9 mouse cellular contexts compared by ENCODE assay signal in the genomic region with DNA sequence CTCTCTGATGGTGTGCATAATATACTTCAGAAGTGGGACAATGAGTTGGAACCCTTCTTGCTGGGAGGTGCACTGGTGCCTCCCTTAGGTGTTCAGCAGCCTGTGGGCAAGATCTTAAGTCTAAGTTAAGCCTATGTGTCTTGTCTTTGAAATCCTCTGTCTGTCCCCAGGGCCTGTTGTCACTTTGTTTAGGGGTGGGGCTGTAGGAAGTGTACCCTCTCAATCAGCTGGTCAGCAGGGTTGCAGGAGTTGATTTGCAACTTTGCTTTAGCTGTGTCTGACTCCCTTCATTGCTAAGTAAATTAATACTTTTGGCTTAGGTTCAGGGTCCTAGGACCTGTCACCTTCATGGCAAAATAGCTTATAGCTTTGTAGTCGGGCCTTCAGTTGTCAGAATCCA. TPM values are rescaled to one million over a fixed set of nuclear protein-coding genes. Genes with fewer than 3 reads are reported as not detected.
DNase-seq lines count a peak whose midpoint lies in the region; ATAC-seq lines count a peak whose summit lies in the region.
"Had no signal": no experiment of that assay in that cellular context is flagged by ENCODE, and none has a peak within 500 bp of the region (broad histone marks: within the 10 kb centered on the region; RNA-seq: fewer than 3 reads in every experiment).

No protein-coding gene starts in this region.

- peak overlapping the region; percentile 93; the same call in 1 of the 2 replicates for H3K9ac ChIP-seq in heart, embryonic 13.5 days
- H3K9ac ChIP-seq in intestine, embryonic 15.5 days = no peak overlapping the region
- H3K9ac ChIP-seq in midbrain, embryonic 13.5 days (replicated peaks) = peak overlapping the region; percentile 88; the same call in 1 of the 2 replicates

- intact Hi-C loops in heart, postnatal 10 days (cut with DNase I) = no loop called here

- no peaks in the 10 kb centered on the region for H3K9me3 ChIP-seq in heart, embryonic 13.5 days
- no peaks in the 10 kb centered on the region for H3K9me3 ChIP-seq in embryonic facial prominence, embryonic 10.5 days
- H3K9me3 ChIP-seq in intestine, embryonic 15.5 days = no peaks in the 10 kb centered on the region
- H3K9me3 ChIP-seq in midbrain, embryonic 13.5 days = no peaks in the 10 kb centered on the region

- H3K4me2 ChIP-seq in heart, embryonic 13.5 days = peak overlapping the region; percentile 78
- H3K4me2 ChIP-seq in intestine, embryonic 15.5 days (replicated peaks) = peak overlapping the region; percentile 89
- peak overlapping the region; percentile 78 for H3K4me2 ChIP-seq in midbrain, embryonic 13.5 days (replicated peaks)

- WGBS in heart, embryonic 13.5 days = 63% methylated on average over 1 of the region's 1 CpGs
- 56% methylated on average over 1 of the region's 1 CpGs for WGBS in embryonic facial prominence, embryonic 10.5 days
- 38% methylated on average over 1 of the region's 1 CpGs for WGBS in intestine, embryonic 15.5 days
- WGBS in midbrain, embryonic 13.5 days = 69% methylated on average over 1 of the region's 1 CpGs

- peak overlapping the region; percentile 88 for H3K4me3 ChIP-seq in heart, embryonic 13.5 days
- peak overlapping the region; percentile 93 for H3K4me3 ChIP-seq in embryonic facial prominence, embryonic 10.5 days
- no peak overlapping the region for H3K4me3 ChIP-seq in intestine, embryonic 15.5 days (replicated peaks)
- peak overlapping the region; percentile 81 for H3K4me3 ChIP-seq in midbrain, embryonic 13.5 days (replicated peaks)

- no peaks in the 10 kb centered on the region for H3K36me3 ChIP-seq in heart, embryonic 13.5 days
- H3K36me3 ChIP-seq in embryonic facial prominence, embryonic 10.5 days (replicated peaks) = no peaks in the 10 kb centered on the region; the same call in 1 of the 2 replicates
- no peaks in the 10 kb centered on the region for H3K36me3 ChIP-seq in intestine, embryonic 15.5 days
- H3K36me3 ChIP-seq in midbrain, embryonic 13.5 days = no peaks in the 10 kb centered on the region

- no peak for DNase-seq in heart, postnatal 10 days
- no peak for DNase-seq in embryonic facial prominence, embryonic 10.5 days (ENCODE audit: low spot score)
- no peak for DNase-seq in Muller cell, postnatal 12 days (ENCODE audit: inconsistent ontology term)
- DNase-seq in ovary, postnatal 10 days (ENCODE audit: low spot score) = no peak
- DNase-seq: right cerebral cortex, postnatal 14 days had no signal

- no peak overlapping the region for H3K27ac ChIP-seq in heart, embryonic 13.5 days (replicated peaks)
- H3K27ac ChIP-seq in embryonic facial prominence, embryonic 10.5 days (replicated peaks) = no peak overlapping the region
- no peak overlapping the region for H3K27ac ChIP-seq in intestine, embryonic 15.5 days
- H3K27ac ChIP-seq in midbrain, embryonic 13.5 days = no peak overlapping the region

- no peak for ATAC-seq in heart, embryonic 13.5 days (ENCODE audit: extremely low read depth, insufficient number of reproducible peaks, low FRiP score, low TSS enrichment)
- no peak for ATAC-seq in intestine, embryonic 15.5 days
- ATAC-seq in midbrain, embryonic 13.5 days = no peak
- no peak for ATAC-seq in megakaryocyte progenitor cell, adult 5-6 weeks (replicated peaks; ENCODE audit: poor library complexity)

- peaks cover 56% of the 10 kb centered on the region for H3K4me1 ChIP-seq in heart, embryonic 13.5 days
- peaks cover 31% of the 10 kb centered on the region for H3K4me1 ChIP-seq in embryonic facial prominence, embryonic 10.5 days
- H3K4me1 ChIP-seq in intestine, embryonic 15.5 days (replicated peaks) = peaks cover 21% of the 10 kb centered on the region
- peaks cover 25% of the 10 kb centered on the region for H3K4me1 ChIP-seq in midbrain, embryonic 13.5 days (replicated peaks)

- no peaks in the 10 kb centered on the region for H3K27me3 ChIP-seq in heart, embryonic 13.5 days (replicated peaks)
- peaks cover 6% of the 10 kb centered on the region for H3K27me3 ChIP-seq in embryonic facial prominence, embryonic 10.5 days (replicated peaks; ENCODE audit: low read depth, poor library complexity, severe bottlenecking)
- no peaks in the 10 kb centered on the region for H3K27me3 ChIP-seq in intestine, embryonic 15.5 days (replicated peaks)
- peaks cover 7% of the 10 kb centered on the region; the same call in 1 of the 2 replicates for H3K27me3 ChIP-seq in midbrain, embryonic 13.5 days

RNA-seq across cellular contexts. Expression of a gene that starts 3.0 kb away (rescaled TPM):
- 17.1 TPM in 2 replicates for polyA plus RNA-seq in heart, embryonic 13.5 days (2015; fragmentation: Nextera tagmentation; extraction: Ambion mirVana)
- 10 to 100 TPM; 11.9 to 14.4 TPM for total RNA-seq in heart, postnatal 10 days (2021)
- 42.1 and 45.2 TPM in 2 replicates for polyA plus RNA-seq in embryonic facial prominence, embryonic 10.5 days (2016; fragmentation: Nextera tagmentation; extraction: Ambion mirVana)
- polyA plus RNA-seq in intestine, embryonic 15.5 days (2015; fragmentation: Nextera tagmentation; extraction: Ambion mirVana) = 22.5 and 25.9 TPM in 2 replicates
- 35.3 and 35.5 TPM in 2 replicates for polyA plus RNA-seq in midbrain, embryonic 13.5 days (2015; fragmentation: Nextera tagmentation; extraction: Ambion mirVana)
- 18.9 and 26.4 TPM in 2 replicates for total RNA-seq in megakaryocyte progenitor cell, adult 5-6 weeks (2015)
- 26.1 and 47.3 TPM in 2 replicates for total RNA-seq in megakaryocyte progenitor cell, adult 5-6 weeks (2017)
